Mouse (Mus musculus) limb, embryonic 11.5 days (tissue): ENCODE measurements around the gene Snx15. TPM values are rescaled to one million over a fixed set of nuclear protein-coding genes. Genes with fewer than 3 reads are reported as not detected.
"Not testable (repeated sequence)": the region's sequence is repeated elsewhere in the genome, so short reads cannot be mapped to it uniquely, and the experiment has no call there.

Experiments
- ATAC-seq: fragments of 200-750 bp; cut with Nextera tagmentation; 2 replicates; pipeline ENCODE4 v1.8.0; 2017; ENCODE audit warnings: low read depth; ENCODE audit not compliant: insufficient number of reproducible peaks, low FRiP score, low TSS enrichment
- DNase-seq: peaks from one replicate; pipeline ENCODE4 v3.0.0-alpha.2; 2015; ENCODE audit warnings: low spot score
- H3K27ac ChIP-seq: fragments of 300-500 bp; sonication (generic); replicated peaks from 2 replicates; pipeline ENCODE4 v1.5.1; 2014; ENCODE audit warnings: low read depth, mild to moderate bottlenecking, low read length
- H3K27me3 ChIP-seq: fragments of 300-500 bp; sonication (generic); 2 replicates; pipeline ENCODE4 v1.6.1; 2014; ENCODE audit warnings: mild to moderate bottlenecking, low read length, mixed read lengths; ENCODE audit not compliant: control insufficient read depth, insufficient read depth
- H3K36me3 ChIP-seq: fragments of 300-500 bp; sonication (generic); 2 replicates; pipeline ENCODE4 v1.6.1; 2014; ENCODE audit warnings: mild to moderate bottlenecking, low read length, moderate library complexity, mixed read lengths; ENCODE audit not compliant: control insufficient read depth, insufficient read depth
- H3K4me1 ChIP-seq: fragments of 300-500 bp; sonication (generic); 2 replicates; pipeline ENCODE4 v1.6.1; 2014; ENCODE audit warnings: low read length, mixed read lengths; ENCODE audit not compliant: control insufficient read depth, insufficient read depth
- H3K4me2 ChIP-seq: fragments of 300-500 bp; sonication (generic); 2 replicates; pipeline ENCODE4 v1.6.1; 2014; ENCODE audit warnings: low read depth, mild to moderate bottlenecking, moderate library complexity; ENCODE audit not compliant: severe bottlenecking
- H3K4me3 ChIP-seq: fragments of 300-500 bp; sonication (generic); 2 replicates; pipeline ENCODE4 v1.5.1; 2014; ENCODE audit warnings: low read depth, low read length
- H3K9ac ChIP-seq: fragments of 300-500 bp; sonication (generic); 2 replicates; pipeline ENCODE4 v1.6.1; 2014; ENCODE audit warnings: mild to moderate bottlenecking, low read length
- H3K9me3 ChIP-seq: fragments of 300-500 bp; sonication (generic); 2 replicates; pipeline ENCODE4 v1.6.1; 2016; ENCODE audit warnings: low read length; ENCODE audit not compliant: control insufficient read depth
- WGBS: fragments of 180-500 bp; shearing (Covaris S2); extraction: QIAGEN DNeasy Blood & Tissue Kit; methylation state at CpG from one replicate; pipeline ENCODE4 v1.1.7; 2014; 5-methylcytosine and 5-hydroxymethylcytosine counted together
- polyA plus RNA-seq: library from polyadenylated mRNA; unstranded; fragments of >200 nt; fragmentation: Nextera tagmentation; extraction: Ambion mirVana; gene quantifications from 2 replicates; pipeline ENCODE4 v1.2.1, GENCODE M21; 2014

Snx15 gene
- polyA plus RNA-seq, 1 experiment from 2014 or later: 27.1 TPM

GRCm38 (mm10) chr19:6130414-6131128 is 2.5 kb upstream of the Snx15 start:
- H3K4me3 ChIP-seq, H3K9ac ChIP-seq: not testable (repeated sequence)

GRCm38 (mm10) chr19:6126789-6127580 is 1.1 kb downstream of the Snx15 start:
- H3K9ac ChIP-seq: no peak overlapping the region
- ATAC-seq: no peak

More at GRCm38 (mm10) chr19:6130414-6131128, 2.5 kb upstream of the Snx15 start:
- H3K4me1 ChIP-seq, H3K27me3 ChIP-seq, ATAC-seq, H3K36me3 ChIP-seq, DNase-seq, H3K4me2 ChIP-seq, H3K9me3 ChIP-seq, H3K27ac ChIP-seq: not testable (repeated sequence)
- WGBS: 82% methylated on average over 7 of the region's 7 CpGs

GRCm38 (mm10) chr19:6126289-6126688 is 1.8 kb downstream of the Snx15 start:
- DNase-seq: peak; percentile 71
- H3K9me3 ChIP-seq: no peaks in the 10 kb centered on the region
- no peak overlapping the region for H3K4me2 ChIP-seq
- H3K4me3 ChIP-seq: no peak overlapping the region
- no peak overlapping the region for H3K27ac ChIP-seq
- no peaks in the 10 kb centered on the region for H3K4me1 ChIP-seq
- no peak overlapping the region for H3K9ac ChIP-seq
- 19% methylated on average over 4 of the region's 4 CpGs for WGBS
- ATAC-seq: no peak
- H3K27me3 ChIP-seq: no peaks in the 10 kb centered on the region
- H3K36me3 ChIP-seq: no peaks in the 10 kb centered on the region

More at GRCm38 (mm10) chr19:6126789-6127580, 1.1 kb downstream of the Snx15 start:
- no peak for DNase-seq
- H3K36me3 ChIP-seq: no peaks in the 10 kb centered on the region
- no peaks in the 10 kb centered on the region for H3K9me3 ChIP-seq
- H3K27me3 ChIP-seq: no peaks in the 10 kb centered on the region
- H3K27ac ChIP-seq: no peak overlapping the region
- H3K4me3 ChIP-seq: peak overlapping the region; percentile 41
- H3K4me2 ChIP-seq: peak overlapping the region; percentile 39; the same call in 1 of the 2 replicates
- 76% methylated on average over 10 of the region's 10 CpGs for WGBS
- no peaks in the 10 kb centered on the region for H3K4me1 ChIP-seq

GRCm38 (mm10) chr19:6124898-6125297 is 3.2 kb downstream of the Snx15 start:
- no peak for DNase-seq
- 93% methylated on average over 2 of the region's 2 CpGs for WGBS
- Histone ChIP-seq H3K4me1 (no peaks in the 10 kb centered on the region), H3K9me3 (no peaks in the 10 kb centered on the region), H3K36me3 (peaks cover 2% of the 10 kb centered on the region; the same call in 1 of the 2 replicates), H3K4me2 (no peak overlapping the region), H3K27me3 (no peaks in the 10 kb centered on the region), H3K27ac (no peak overlapping the region), H3K9ac (no peak overlapping the region), H3K4me3 (no peak overlapping the region)
- ATAC-seq: no peak

- H3K4me2 ChIP-seq: no peak overlapping the region
- WGBS: 66% methylated on average over 8 of the region's 8 CpGs
- H3K9me3 ChIP-seq: no peaks in the 10 kb centered on the region
- ATAC-seq (no peak), DNase-seq (no peak)
- no peak overlapping the region for H3K4me3 ChIP-seq
- H3K9ac ChIP-seq: no peak overlapping the region
- H3K27ac ChIP-seq: no peak overlapping the region
- H3K36me3 ChIP-seq: peaks cover 2% of the 10 kb centered on the region; the same call in 1 of the 2 replicates
- no peaks in the 10 kb centered on the region for H3K27me3 ChIP-seq
- H3K4me1 ChIP-seq: no peaks in the 10 kb centered on the region
These were observed 4.8 kb downstream of the Snx15 start for GRCm38 (mm10) chr19:6123330-6123729.

GRCm38 (mm10) chr19:6121761-6122160 is 6.3 kb downstream of the Snx15 start:
- Histone ChIP-seq H3K4me2 (no peak overlapping the region), H3K36me3 (peaks cover 2% of the 10 kb centered on the region; the same call in 1 of the 2 replicates), H3K27me3 (no peaks in the 10 kb centered on the region), H3K4me1 (peaks cover 3% of the 10 kb centered on the region), H3K9me3 (no peaks in the 10 kb centered on the region), H3K27ac (no peak overlapping the region), H3K9ac (no peak overlapping the region; the same call in 1 of the 2 replicates), H3K4me3 (no peak overlapping the region)
- no peak for ATAC-seq
- 18% methylated on average over 19 of the region's 19 CpGs for WGBS
- no peak for DNase-seq

- Histone ChIP-seq H3K27me3 (no peaks in the 10 kb centered on the region), H3K4me1 (peaks cover 3% of the 10 kb centered on the region), H3K9me3 (no peaks in the 10 kb centered on the region), H3K4me2 (peak overlapping the region; percentile 90), H3K27ac (peak overlapping the region; percentile 96; the same call in 1 of the 2 replicates), H3K9ac (peak overlapping the region; percentile 87), H3K4me3 (peak overlapping the region; percentile 69), H3K36me3 (peaks cover 13% of the 10 kb centered on the region)
- DNase-seq: no peak
- WGBS: 4% methylated on average over 8 of the region's 8 CpGs
- peak; percentile 33; the same call in 1 of the 2 replicates for ATAC-seq
These were observed 9.4 kb downstream of the Snx15 start for GRCm38 (mm10) chr19:6118677-6119185.

GRCm38 (mm10) chr19:6117986-6118676 is 10.0 kb downstream of the Snx15 start, which contains the start of gene Sac3d1:
Gene Sac3d1, minus strand, starts transcription at chr19:6118650.
- H3K9ac ChIP-seq: peak within 1 kb of the TSS; percentile 87
- H3K27me3 ChIP-seq: no peaks in the 10 kb centered on the region
- under 1% methylated on average over 77 of the region's 77 CpGs for WGBS
- peak within 1 kb of the TSS; percentile 69 for H3K4me3 ChIP-seq
- H3K27ac ChIP-seq: peak within 1 kb of the TSS; percentile 96
- H3K4me1 ChIP-seq: peaks cover 3% of the 10 kb centered on the region
- no peaks in the 10 kb centered on the region for H3K9me3 ChIP-seq
- H3K4me2 ChIP-seq: peak within 1 kb of the TSS; percentile 90
- peaks cover 13% of the 10 kb centered on the region for H3K36me3 ChIP-seq
- peak; percentile 92 for DNase-seq
- peak; percentile 80 for ATAC-seq
